Mouse (Mus musculus) liver, adult 2 months (tissue): Measurements from ENCODE around the gene Myo18a.

Experiments used
- CTCF ChIP-seq: fragments of 200-500 bp; IDR thresholded peaks from 2 replicates; pipeline ENCODE4 v1.5.1; 2011; ENCODE audit warnings: low read depth, low read length, control low read depth
- POLR2A ChIP-seq: fragments of 200-500 bp; IDR thresholded peaks from 2 replicates; pipeline ENCODE4 v1.6.1; 2011; ENCODE audit warnings: low read length, control low read depth; ENCODE audit not compliant: insufficient read depth; ENCODE audit errors: extremely low read depth

DNA sequence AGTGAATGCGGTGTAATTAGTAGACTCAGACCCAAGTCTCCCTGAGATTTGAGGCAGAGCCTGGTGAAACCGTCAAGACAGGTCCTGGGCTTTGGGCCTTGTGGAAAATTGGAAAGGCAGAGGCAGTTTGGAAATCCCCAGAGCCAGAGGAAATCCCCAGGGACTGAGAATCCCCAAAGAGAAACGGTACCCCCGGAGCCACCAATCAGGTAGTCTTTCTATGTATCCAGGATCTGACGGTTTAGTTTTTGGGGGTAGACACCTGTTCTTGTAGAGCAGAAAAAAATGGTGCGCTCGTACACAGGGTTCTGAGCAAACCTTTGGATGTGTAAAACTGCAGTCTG lies 29.5 kb downstream of the Myo18a start:
- TF ChIP-seq CTCF (no peak), POLR2A (no peak)
